Mouse (Mus musculus) ES-Bruce4 (cell line): ENCODE results near the gene Lrrc10b. TPM values are rescaled to one million over a fixed set of nuclear protein-coding genes. Genes with fewer than 3 reads are reported as not detected.
A peak's percentile ranks its signal among the peaks of the same experiment; 100 is the strongest.

Experiments
- H3K27ac ChIP-seq: 2 replicates; pipeline ENCODE4 v1.5.1; 2012; ENCODE audit warnings: low read length, inconsistent platforms; ENCODE audit not compliant: insufficient read depth
- H3K27me3 ChIP-seq: 2 replicates; pipeline ENCODE4 v1.6.1; 2012; ENCODE audit warnings: mild to moderate bottlenecking, low read length, inconsistent platforms; ENCODE audit not compliant: control insufficient read depth, poor library complexity, insufficient read depth, severe bottlenecking
- H3K36me3 ChIP-seq: 2 replicates; pipeline ENCODE4 v1.6.1; 2012; ENCODE audit warnings: inconsistent platforms, mild to moderate bottlenecking, low read length, moderate library complexity; ENCODE audit not compliant: control insufficient read depth, poor library complexity, insufficient read depth, severe bottlenecking
- H3K4me1 ChIP-seq: one replicate; pipeline ENCODE4 v1.8.1; 2011; ENCODE audit warnings: low read length; ENCODE audit not compliant: control insufficient read depth, insufficient read depth
- H3K4me3 ChIP-seq: 2 replicates; pipeline ENCODE4 v1.5.1; 2011; ENCODE audit warnings: low read depth, mild to moderate bottlenecking, low read length
- H3K9ac ChIP-seq: 2 replicates; pipeline ENCODE4 v1.6.1; 2012; ENCODE audit warnings: low read depth, mild to moderate bottlenecking, inconsistent platforms; ENCODE audit not compliant: poor library complexity, severe bottlenecking
- H3K9me3 ChIP-seq: replicated peaks from 2 replicates; pipeline ENCODE4 v1.6.1; 2012; ENCODE audit warnings: mild to moderate bottlenecking, low read length, inconsistent platforms; ENCODE audit not compliant: control insufficient read depth, poor library complexity, insufficient read depth, severe bottlenecking
- CTCF ChIP-seq: IDR thresholded peaks from one replicate; pipeline ENCODE4 v1.8.1; 2011; ENCODE audit warnings: low read depth, low read length
- EP300 ChIP-seq: IDR thresholded peaks from 2 replicates; pipeline ENCODE4 v1.6.1; 2011; ENCODE audit warnings: low read depth, low read length; ENCODE audit not compliant: insufficient read depth
- POLR2A ChIP-seq: IDR thresholded peaks from one replicate; pipeline ENCODE4 v1.8.1; 2011; ENCODE audit warnings: low read length; ENCODE audit not compliant: insufficient read depth
- polyA plus RNA-seq: library from polyadenylated mRNA; stranded (reverse); fragments of >200 nt; gene quantifications from 2 replicates; pipeline ENCODE4 v1.2.4, GENCODE M21; 2011; ENCODE audit warnings: low read depth; ENCODE audit not compliant: missing spikeins, insufficient read depth, insufficient read length

Lrrc10b gene
- polyA plus RNA-seq, 1 experiment = not detected

- TF ChIP-seq EP300 (no peak), CTCF (peak; percentile 73), POLR2A (no peak)
- Histone ChIP-seq H3K9ac (no peak overlapping the region), H3K4me3 (no peak overlapping the region), H3K27me3 (no peaks in the 10 kb centered on the region), H3K9me3 (no peaks in the 10 kb centered on the region), H3K27ac (no peak overlapping the region), H3K4me1 (no peaks in the 10 kb centered on the region), H3K36me3 (no peaks in the 10 kb centered on the region)
Measured at GRCm38 (mm10) chr19:10486264-10486738, 29.0 kb upstream of the Lrrc10b start.

GRCm38 (mm10) chr19:10482703-10483102 lies 25.4 kb upstream of the Lrrc10b start, which contains the start of gene Ppp1r32:
Gene Ppp1r32 (minus strand): TSS chr19:10482928.
- Histone ChIP-seq H3K9ac (no peak within 1 kb of the TSS), H3K4me3 (no peak within 1 kb of the TSS), H3K9me3 (no peaks in the 10 kb centered on the region), H3K27me3 (no peaks in the 10 kb centered on the region), H3K36me3 (no peaks in the 10 kb centered on the region), H3K4me1 (no peaks in the 10 kb centered on the region), H3K27ac (no peak within 1 kb of the TSS)
- TF ChIP-seq CTCF (no peak), EP300 (no peak), POLR2A (no peak)

- no peaks in the 10 kb centered on the region for H3K36me3 ChIP-seq
- H3K4me1 ChIP-seq = no peaks in the 10 kb centered on the region
- H3K4me3 ChIP-seq = no peak overlapping the region
- TF ChIP-seq EP300 (no peak), POLR2A (no peak), CTCF (no peak)
- no peak overlapping the region for H3K27ac ChIP-seq
- H3K27me3 ChIP-seq = no peaks in the 10 kb centered on the region
- H3K9ac ChIP-seq = no peak overlapping the region
- no peaks in the 10 kb centered on the region for H3K9me3 ChIP-seq
Measured at GRCm38 (mm10) chr19:10479541-10479940, 22.3 kb upstream of the Lrrc10b start.

- H3K9me3 ChIP-seq = no peaks in the 10 kb centered on the region
- no peaks in the 10 kb centered on the region for H3K36me3 ChIP-seq
- TF ChIP-seq POLR2A = no peak
- peak; percentile 32 for TF ChIP-seq CTCF
- TF ChIP-seq EP300 = no peak
- H3K4me1 ChIP-seq = no peaks in the 10 kb centered on the region
- no peak overlapping the region for H3K4me3 ChIP-seq
- H3K27me3 ChIP-seq = no peaks in the 10 kb centered on the region
- H3K9ac ChIP-seq = no peak overlapping the region
- no peak overlapping the region for H3K27ac ChIP-seq
Measured at GRCm38 (mm10) chr19:10473779-10474178, 16.5 kb upstream of the Lrrc10b start.

GRCm38 (mm10) chr19:10472958-10473357 lies 15.7 kb upstream of the Lrrc10b start:
- no peaks in the 10 kb centered on the region for H3K9me3 ChIP-seq
- no peak overlapping the region for H3K4me3 ChIP-seq
- TF ChIP-seq CTCF (no peak), EP300 (no peak), POLR2A (no peak)

GRCm38 (mm10) chr19:10469171-10469658 lies 11.9 kb upstream of the Lrrc10b start:
- Histone ChIP-seq H3K4me3 (no peak overlapping the region), H3K9me3 (no peaks in the 10 kb centered on the region), H3K27ac (no peak overlapping the region), H3K36me3 (no peaks in the 10 kb centered on the region), H3K27me3 (no peaks in the 10 kb centered on the region), H3K9ac (no peak overlapping the region), H3K4me1 (no peaks in the 10 kb centered on the region)
- TF ChIP-seq POLR2A = no peak
- TF ChIP-seq CTCF = no peak
- TF ChIP-seq EP300 = no peak

More at GRCm38 (mm10) chr19:10472958-10473357, 15.7 kb upstream of the Lrrc10b start:
- H3K36me3 ChIP-seq = no peaks in the 10 kb centered on the region
- no peaks in the 10 kb centered on the region for H3K4me1 ChIP-seq
- H3K27ac ChIP-seq = no peak overlapping the region
- H3K27me3 ChIP-seq = no peaks in the 10 kb centered on the region
- H3K9ac ChIP-seq = no peak overlapping the region
